8 mouse cellular contexts compared by ENCODE assay signal in the genomic region with DNA sequence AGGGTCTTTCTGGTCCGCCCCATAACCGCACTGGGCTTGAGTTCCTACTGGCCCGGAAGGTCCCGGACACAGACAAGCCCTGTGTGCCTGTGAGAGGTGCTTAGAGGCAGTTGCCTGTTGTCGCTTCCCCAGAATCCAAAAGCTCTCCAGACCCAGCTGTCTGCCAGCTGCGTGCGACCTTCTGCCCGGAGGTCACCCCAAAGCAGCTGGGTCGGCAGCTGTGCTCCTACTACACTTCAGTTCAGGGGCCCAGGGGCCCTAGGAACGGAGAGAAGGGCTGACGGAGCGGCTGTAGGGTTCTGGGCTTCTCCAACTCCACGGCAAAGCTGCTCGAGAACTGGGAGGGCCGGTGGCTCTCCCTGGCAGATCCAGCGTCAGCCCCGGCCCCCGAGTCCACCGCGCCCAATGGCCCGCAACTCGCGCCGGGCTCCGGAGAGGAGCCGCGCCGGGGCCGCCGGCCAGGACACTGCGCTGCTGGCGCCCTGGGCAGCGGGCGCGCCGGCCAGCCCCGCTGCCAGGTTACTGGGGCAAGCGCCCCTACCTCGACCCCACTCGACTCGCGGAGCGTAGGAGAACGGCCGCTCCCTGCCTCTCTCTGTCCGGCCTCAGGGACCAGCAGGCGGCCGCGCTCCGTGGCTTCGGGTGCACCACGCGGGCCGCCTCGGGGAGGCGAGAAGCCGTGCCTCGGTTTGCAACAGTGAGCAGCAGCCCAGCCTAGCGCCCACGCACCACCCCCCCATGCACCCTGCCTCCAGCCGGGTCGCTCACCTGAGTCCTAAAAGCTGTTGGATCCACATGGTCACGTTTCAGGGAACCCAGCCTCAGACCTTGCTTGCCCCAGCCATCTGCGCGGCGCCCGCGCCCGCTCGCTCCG. TPM values are rescaled to one million over a fixed set of nuclear protein-coding genes. Genes with fewer than 3 reads are reported as not detected.
DNase-seq lines count a peak whose midpoint lies in the region; ATAC-seq and TF ChIP-seq lines count a peak whose summit lies in the region.

No protein-coding gene starts in this region.

- H3K4me3 ChIP-seq in layer of hippocampus, adult 2 months = peak overlapping the region; percentile 73
- H3K4me3 ChIP-seq in embryonic facial prominence, embryonic 10.5 days = peak overlapping the region; percentile 63
- peak overlapping the region; percentile 70 for H3K4me3 ChIP-seq in hindbrain, embryonic 15.5 days
- peak overlapping the region; percentile 69 for H3K4me3 ChIP-seq in neural tube, embryonic 12.5 days

- no peak for DNase-seq in layer of hippocampus, adult 2 months (ENCODE audit: low spot score in 2 of 2)
- DNase-seq in layer of hippocampus, adult 9-11 months = no peak
- peak; percentile 52 for DNase-seq in embryonic facial prominence, embryonic 10.5 days (ENCODE audit: low spot score)
- no peak for DNase-seq in cerebellum, adult 11-12 months
- no peak for DNase-seq in kidney, adult 8-10 months

- WGBS in embryonic facial prominence, embryonic 10.5 days = 1% methylated on average over 71 of the region's 71 CpGs
- WGBS in hindbrain, embryonic 15.5 days = under 1% methylated on average over 62 of the region's 71 CpGs
- under 1% methylated on average over 71 of the region's 71 CpGs for WGBS in neural tube, embryonic 12.5 days

- TF ChIP-seq CTCF in layer of hippocampus, adult 2 months (conservative IDR thresholded peaks at IDR 0.05) = no peak

- H3K4me2 ChIP-seq in hindbrain, embryonic 15.5 days = peak overlapping the region; percentile 86
- H3K4me2 ChIP-seq in neural tube, embryonic 12.5 days (replicated peaks) = peak overlapping the region; percentile 89

- peak overlapping the region; percentile 78 for H3K9ac ChIP-seq in hindbrain, embryonic 15.5 days
- peak overlapping the region; percentile 86 for H3K9ac ChIP-seq in neural tube, embryonic 12.5 days

- no peak for ATAC-seq in hindbrain, embryonic 15.5 days (ENCODE audit: low FRiP score, low read depth)
- no peak for ATAC-seq in neural tube, embryonic 12.5 days (ENCODE audit: low FRiP score, low read depth)
- no peak for ATAC-seq in megakaryocyte-erythroid progenitor cell, adult 5-6 weeks (replicated peaks; ENCODE audit: low FRiP score, low TSS enrichment, poor library complexity, severe bottlenecking)

- H3K27me3 ChIP-seq in embryonic facial prominence, embryonic 10.5 days (replicated peaks; ENCODE audit: low read depth, poor library complexity, severe bottlenecking) = peaks cover 93% of the 10 kb centered on the region
- no peaks in the 10 kb centered on the region for H3K27me3 ChIP-seq in hindbrain, embryonic 15.5 days
- H3K27me3 ChIP-seq in neural tube, embryonic 12.5 days (replicated peaks) = peaks cover 16% of the 10 kb centered on the region; the same call in 1 of the 2 replicates

- no peaks in the 10 kb centered on the region for H3K9me3 ChIP-seq in embryonic facial prominence, embryonic 10.5 days
- no peaks in the 10 kb centered on the region for H3K9me3 ChIP-seq in hindbrain, embryonic 15.5 days
- no peaks in the 10 kb centered on the region for H3K9me3 ChIP-seq in neural tube, embryonic 12.5 days

- no peaks in the 10 kb centered on the region for H3K36me3 ChIP-seq in embryonic facial prominence, embryonic 10.5 days (replicated peaks)
- H3K36me3 ChIP-seq in hindbrain, embryonic 15.5 days = no peaks in the 10 kb centered on the region
- no peaks in the 10 kb centered on the region for H3K36me3 ChIP-seq in neural tube, embryonic 12.5 days

- H3K27ac ChIP-seq in layer of hippocampus, adult 2 months = peak overlapping the region; percentile 95
- peak overlapping the region; percentile 49 for H3K27ac ChIP-seq in embryonic facial prominence, embryonic 10.5 days (replicated peaks)
- H3K27ac ChIP-seq in hindbrain, embryonic 15.5 days (replicated peaks) = peak overlapping the region; percentile 84
- H3K27ac ChIP-seq in neural tube, embryonic 12.5 days = peak overlapping the region; percentile 37; the same call in 1 of the 2 replicates

- peaks cover 68% of the 10 kb centered on the region for H3K4me1 ChIP-seq in embryonic facial prominence, embryonic 10.5 days
- H3K4me1 ChIP-seq in hindbrain, embryonic 15.5 days (replicated peaks) = peaks cover 78% of the 10 kb centered on the region
- H3K4me1 ChIP-seq in neural tube, embryonic 12.5 days = peaks cover 68% of the 10 kb centered on the region

RNA-seq across cellular contexts. Expression of gene Ajap1, which starts 1.0 kb away (rescaled TPM):
- total RNA-seq in layer of hippocampus, adult 2 months (2021) = 10 to 100 TPM; 48.3 to 49.0 TPM
- 1.3 and 1.7 TPM in 2 replicates for polyA plus RNA-seq in embryonic facial prominence, embryonic 10.5 days (2016; fragmentation: Nextera tagmentation; extraction: Ambion mirVana)
- polyA plus RNA-seq in hindbrain, embryonic 15.5 days (2015; fragmentation: Nextera tagmentation; extraction: Ambion mirVana) = 12.9 and 15.4 TPM in 2 replicates
- polyA plus RNA-seq in neural tube, embryonic 12.5 days (2016; fragmentation: Nextera tagmentation; extraction: Ambion mirVana) = 8.4 and 11.9 TPM in 2 replicates
- total RNA-seq in megakaryocyte-erythroid progenitor cell, adult 5-6 weeks (2014; fragmentation: Nextera tagmentation) = not detected in 2 replicates
- total RNA-seq in megakaryocyte-erythroid progenitor cell, adult 5-6 weeks (2017) = not detected in 2 replicates

Comparison
In these comparisons a context has a peak if more than half of its experiments do, and no peak if none do; other contexts are left out.
1. H3K27ac ChIP-seq: peak in every context shown above with its lines; median percentile 95 in layer of hippocampus, adult 2 months; 84 in hindbrain, embryonic 15.5 days; 49 in embryonic facial prominence, embryonic 10.5 days; 37 in neural tube, embryonic 12.5 days.